Mouse (Mus musculus): Measurements from ENCODE around the gene Sync. TPM values are rescaled to one million over a fixed set of nuclear protein-coding genes. Genes with fewer than 3 reads are reported as not detected.

Gene Sync
- total and polyA plus RNA-seq, 3 experiments, result 0.31 to 0.43 TPM; not detected in 1

GRCm38 (mm10) chr4:129276453-129276865, 11.0 kb upstream of the Sync start (continued):
- TF ChIP-seq ETS1 (IDR thresholded peaks at IDR 0.05; ENCODE audit: low read depth, low read length) (no peak), POLR2A (IDR thresholded peaks at IDR 0.05; ENCODE audit: control insufficient read depth in 1 of 2, insufficient read depth in 1 of 2, low read depth in 1 of 2, low read length in 2 of 2, poor library complexity in 1 of 2) (no peak)

- no peak overlapping the region for H3K27ac ChIP-seq (ENCODE audit: control insufficient read depth, low read depth, low read length)
- no peak for DNase-seq (ENCODE audit: low read depth, low spot score)
- peaks cover 6 to 10% of the 10 kb centered on the region in 2 experiments for H3K27me3 ChIP-seq (ENCODE audit: control insufficient read depth in 1 of 2, insufficient read depth in 2 of 2, low read length in 2 of 2)
- no peak overlapping the region for H3K9ac ChIP-seq (ENCODE audit: control insufficient read depth, low read depth, low read length, poor library complexity, severe bottlenecking)
- H3K9me3 ChIP-seq (replicated peaks; ENCODE audit: insufficient read depth, low read length), result no peaks in the 10 kb centered on the region
- H3K4me3 ChIP-seq (ENCODE audit: control insufficient read depth in 1 of 2, insufficient read depth in 1 of 2, low read depth in 2 of 2, low read length in 2 of 2), result no peak overlapping the region
- no peaks in the 10 kb centered on the region; the same call in 1 of the 2 replicates for H3K79me2 ChIP-seq (ENCODE audit: control insufficient read depth, insufficient read depth, low read length, poor library complexity)
- TF ChIP-seq USF2 (IDR thresholded peaks at IDR 0.05; ENCODE audit: borderline replicate concordance in 1 of 2, insufficient read depth in 1 of 2, low read depth in 1 of 2, low read length in 2 of 2) (no peak), HCFC1 (IDR thresholded peaks at IDR 0.05; ENCODE audit: low read depth, low read length) (no peak)
- H3K36me3 ChIP-seq (ENCODE audit: control insufficient read depth in 1 of 2, insufficient read depth in 2 of 2, low read length in 2 of 2), result peaks cover 0 to 2% of the 10 kb centered on the region in 2 experiments; a peak in 1 of 4 replicates
- 0 out of 4 replicates have a peak, but pooled peaks cover 0 to 3% of the 10 kb centered on the region in 2 experiments for H3K4me1 ChIP-seq (ENCODE audit: control insufficient read depth in 1 of 2, insufficient read depth in 2 of 2, low read length in 2 of 2)
Measured at GRCm38 (mm10) chr4:129282786-129283185, 4.6 kb upstream of the Sync start.

- no peaks in the 10 kb centered on the region for H3K9me3 ChIP-seq (replicated peaks; ENCODE audit: insufficient read depth, low read length)
- no peak overlapping the region for H3K27ac ChIP-seq (ENCODE audit: control insufficient read depth, low read depth, low read length)
- peaks cover 6 to 10% of the 10 kb centered on the region in 2 experiments for H3K27me3 ChIP-seq (ENCODE audit: control insufficient read depth in 1 of 2, insufficient read depth in 2 of 2, low read length in 2 of 2)
- no peak overlapping the region for H3K9ac ChIP-seq (ENCODE audit: control insufficient read depth, low read depth, low read length, poor library complexity, severe bottlenecking)
- no peak for DNase-seq (ENCODE audit: low read depth, low spot score)
- H3K4me1 ChIP-seq (ENCODE audit: control insufficient read depth in 1 of 2, insufficient read depth in 2 of 2, low read length in 2 of 2), result 0 out of 4 replicates have a peak, but pooled peaks cover 0 to 3% of the 10 kb centered on the region in 2 experiments
- H3K4me3 ChIP-seq (ENCODE audit: control insufficient read depth in 1 of 2, insufficient read depth in 1 of 2, low read depth in 2 of 2, low read length in 2 of 2), result no peak overlapping the region
- TF ChIP-seq BHLHE40 (IDR thresholded peaks at IDR 0.05; ENCODE audit: borderline replicate concordance, low read depth, low read length), result no peak
- TF ChIP-seq MYC (IDR thresholded peaks at IDR 0.05; ENCODE audit: low read depth, low read length), result no peak
- TF ChIP-seq USF1 (IDR thresholded peaks at IDR 0.05; ENCODE audit: low read depth, low read length), result no peak
- TF ChIP-seq SMC3 (IDR thresholded peaks at IDR 0.05; ENCODE audit: low read depth, low read length), result no peak
- TF ChIP-seq HCFC1 (IDR thresholded peaks at IDR 0.05; ENCODE audit: low read depth, low read length), result no peak
- no peak for TF ChIP-seq EP300 (IDR thresholded peaks at IDR 0.05; ENCODE audit: low read depth in 1 of 2, low read length in 2 of 2)
- no peak for TF ChIP-seq CHD1 (IDR thresholded peaks at IDR 0.05; ENCODE audit: low read depth, low read length)
- TF ChIP-seq JUND (IDR thresholded peaks at IDR 0.05; ENCODE audit: low read depth, low read length), result no peak
- TF ChIP-seq NELFE (IDR thresholded peaks at IDR 0.05; ENCODE audit: low read depth, low read length), result no peak
- TF ChIP-seq CHD2 (IDR thresholded peaks at IDR 0.05; ENCODE audit: low read length), result no peak
- no peak for TF ChIP-seq TAL1 (IDR thresholded peaks at IDR 0.05; ENCODE audit: low read length)
- TF ChIP-seq ZNF384 (IDR thresholded peaks at IDR 0.05; ENCODE audit: low read depth, low read length), result no peak
- TF ChIP-seq RCOR1 (IDR thresholded peaks at IDR 0.05; ENCODE audit: low read depth, low read length), result no peak
- TF ChIP-seq POLR2AphosphoS5 (IDR thresholded peaks at IDR 0.05; ENCODE audit: borderline replicate concordance, low read depth, low read length), result no peak
- TF ChIP-seq ZMIZ1 (IDR thresholded peaks at IDR 0.05; ENCODE audit: low read depth, low read length), result no peak
- TF ChIP-seq POLR2AphosphoS2 (IDR thresholded peaks at IDR 0.05; ENCODE audit: low read length), result no peak
- TF ChIP-seq CTCF (IDR thresholded peaks at IDR 0.05 in 2 of 3, conservative IDR thresholded peaks at IDR 0.05 in 1 of 3; ENCODE audit: control insufficient read depth in 1 of 3, insufficient read depth in 1 of 3, low read depth in 2 of 3, low read length in 3 of 3, poor library complexity in 1 of 3, severe bottlenecking in 1 of 3), result no peak
- no peak for TF ChIP-seq GATA1 (IDR thresholded peaks at IDR 0.05; ENCODE audit: low read depth, low read length)
- H3K79me2 ChIP-seq (ENCODE audit: control insufficient read depth, insufficient read depth, low read length, poor library complexity), result no peaks in the 10 kb centered on the region; the same call in 1 of the 2 replicates
- H3K36me3 ChIP-seq (ENCODE audit: control insufficient read depth in 1 of 2, insufficient read depth in 2 of 2, low read length in 2 of 2), result peaks cover 0 to 2% of the 10 kb centered on the region in 2 experiments; a peak in 1 of 4 replicates
Measured at GRCm38 (mm10) chr4:129283226-129283625, 4.2 kb upstream of the Sync start.

Measured in MEL (cell line).